Mouse (Mus musculus) forebrain, embryonic 15.5 days (tissue): ENCODE data around the gene Crygs. TPM values are rescaled to one million over a fixed set of nuclear protein-coding genes. Genes with fewer than 3 reads are reported as not detected.
"Not testable (repeated sequence)": the region's sequence is repeated elsewhere in the genome, so short reads cannot be mapped to it uniquely, and the experiment has no call there.

ENCODE experiments used
- ATAC-seq: fragments of 200-750 bp; cut with Nextera tagmentation; replicated peaks from 2 replicates; pipeline ENCODE4 v1.8.0; 2017; ENCODE audit warnings: mild to moderate bottlenecking, moderate TSS enrichment, moderate library complexity
- H3K27ac ChIP-seq: fragments of 300-500 bp; sonication (generic); replicated peaks from 2 replicates; pipeline ENCODE4 v1.5.1; 2015; ENCODE audit warnings: mild to moderate bottlenecking, inconsistent platforms
- H3K27me3 ChIP-seq: fragments of 300-500 bp; sonication (generic); 2 replicates; pipeline ENCODE4 v1.6.1; 2015; ENCODE audit warnings: inconsistent platforms
- H3K36me3 ChIP-seq: fragments of 300-500 bp; sonication (generic); 2 replicates; pipeline ENCODE4 v1.6.1; 2015; ENCODE audit warnings: mild to moderate bottlenecking, inconsistent platforms
- H3K4me1 ChIP-seq: fragments of 300-500 bp; sonication (generic); 2 replicates; pipeline ENCODE4 v1.6.1; 2015; ENCODE audit warnings: inconsistent platforms
- H3K4me2 ChIP-seq: fragments of 300-500 bp; sonication (generic); replicated peaks from 2 replicates; pipeline ENCODE4 v1.6.1; 2015; ENCODE audit warnings: mild to moderate bottlenecking, inconsistent platforms
- H3K4me3 ChIP-seq: fragments of 300-500 bp; sonication (generic); 2 replicates; pipeline ENCODE4 v1.5.1; 2015; ENCODE audit warnings: mild to moderate bottlenecking, inconsistent platforms
- H3K9ac ChIP-seq: fragments of 300-500 bp; sonication (generic); replicated peaks from 2 replicates; pipeline ENCODE4 v1.6.1; 2015; ENCODE audit warnings: mild to moderate bottlenecking, inconsistent platforms
- H3K9me3 ChIP-seq: fragments of 300-500 bp; sonication (generic); 2 replicates; pipeline ENCODE4 v1.6.1; 2016; ENCODE audit warnings: inconsistent platforms
- WGBS: fragments of 180-500 bp; shearing (Covaris S2); methylation state at CpG from one replicate; pipeline ENCODE4 v1.1.7; 2015; ENCODE audit warnings: mixed read lengths; 5-methylcytosine and 5-hydroxymethylcytosine counted together
- polyA plus RNA-seq: library from polyadenylated mRNA; unstranded; fragments of >200 nt; fragmentation: Nextera tagmentation; extraction: Ambion mirVana; gene quantifications from 2 replicates; pipeline ENCODE4 v1.2.1, GENCODE M21; 2015

The Crygs gene
- polyA plus RNA-seq, 1 experiment from 2014 or later: not detected

DNA sequence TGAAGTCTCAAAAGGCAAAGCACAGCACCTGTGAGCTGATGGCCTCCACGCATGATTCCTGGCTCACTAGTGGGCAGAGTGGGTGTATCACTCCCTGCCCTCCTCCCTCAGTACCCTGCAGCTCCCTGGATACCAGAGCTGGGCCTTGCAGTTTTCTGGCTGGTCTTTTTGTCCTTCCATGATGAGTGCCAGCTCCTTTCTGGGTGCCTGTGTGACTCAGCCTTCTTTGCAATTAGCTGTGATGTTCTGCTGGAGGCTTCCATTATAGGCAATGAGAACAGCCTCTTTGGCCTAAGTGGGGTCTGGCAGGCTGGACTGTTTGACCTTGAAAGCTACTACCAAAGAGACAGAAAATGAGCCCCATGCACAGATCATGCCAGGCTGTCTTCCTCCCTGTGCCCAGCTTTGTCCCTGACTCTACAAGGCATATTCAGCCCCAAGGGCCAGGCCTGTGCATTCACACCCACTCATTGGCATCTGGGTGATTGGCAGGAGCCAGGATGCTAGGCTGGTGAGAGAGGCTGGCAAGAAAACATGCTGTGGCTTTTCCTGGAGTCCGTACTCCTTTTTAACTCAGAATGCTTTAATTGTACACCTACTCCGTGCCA is 32.0 kb downstream of the Crygs start:
- Histone ChIP-seq H3K9me3 (no peaks in the 10 kb centered on the region), H3K4me1 (no peaks in the 10 kb centered on the region), H3K36me3 (no peaks in the 10 kb centered on the region), H3K9ac (no peak overlapping the region), H3K4me3 (no peak overlapping the region), H3K4me2 (no peak overlapping the region), H3K27me3 (no peaks in the 10 kb centered on the region), H3K27ac (no peak overlapping the region)
- 0 out of 2 replicates have a peak, but pooled peaks have one; percentile 16 for ATAC-seq
- WGBS: 79% methylated on average over 3 of the region's 3 CpGs

DNA sequence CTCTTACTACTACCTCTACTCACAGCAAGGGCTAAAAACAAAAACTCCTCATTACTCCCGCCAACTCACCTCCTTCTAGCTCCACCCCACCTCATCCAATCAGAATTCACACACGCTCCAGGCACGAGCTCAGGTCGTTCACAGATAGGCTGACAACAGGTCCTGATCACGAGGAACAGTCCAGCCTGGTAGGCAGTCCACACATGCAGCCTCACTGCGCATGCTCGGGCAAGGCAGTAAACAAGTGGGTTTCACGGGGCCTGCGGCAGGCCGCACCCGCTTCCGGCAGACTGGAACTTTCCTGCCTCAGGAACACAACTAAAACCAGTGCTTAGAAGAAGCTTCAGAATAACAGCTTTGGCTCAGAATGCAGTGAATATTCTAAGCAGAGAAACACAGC is 33.1 kb downstream of the Crygs start:
- H3K27ac ChIP-seq, H3K36me3 ChIP-seq, ATAC-seq, H3K9me3 ChIP-seq, H3K4me1 ChIP-seq, H3K4me2 ChIP-seq, H3K4me3 ChIP-seq, H3K27me3 ChIP-seq, H3K9ac ChIP-seq: not testable (repeated sequence)
- WGBS: 93% methylated on average over 12 of the region's 12 CpGs

DNA sequence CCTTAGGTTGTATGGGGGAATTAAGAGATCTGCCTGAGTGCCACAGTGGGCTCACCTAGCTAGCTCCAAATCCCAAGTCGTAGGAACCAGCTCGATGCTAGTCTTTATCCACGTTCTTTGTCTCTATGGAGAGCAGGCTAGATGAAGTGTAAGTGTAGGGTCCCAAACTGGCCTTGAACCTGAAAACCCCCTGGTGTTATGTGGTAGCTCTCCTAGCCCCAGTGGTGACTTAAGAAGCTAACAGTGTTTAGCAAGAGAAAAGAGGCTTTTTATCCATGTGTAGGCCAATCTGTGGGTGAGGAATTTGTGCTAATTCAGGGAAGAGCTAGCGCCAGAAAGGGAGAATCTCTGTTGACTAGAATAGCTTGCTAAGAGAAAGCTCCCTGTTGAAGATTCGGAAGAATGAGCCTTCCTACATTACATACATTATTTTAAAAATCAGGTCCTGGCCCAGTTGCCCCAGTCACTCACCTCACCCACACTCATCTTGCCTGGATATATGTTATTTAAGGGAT is 35.8 kb downstream of the Crygs start:
- Histone ChIP-seq H3K9ac (no peak overlapping the region), H3K9me3 (no peaks in the 10 kb centered on the region), H3K4me2 (no peak overlapping the region), H3K27me3 (no peaks in the 10 kb centered on the region), H3K36me3 (no peaks in the 10 kb centered on the region), H3K4me3 (no peak overlapping the region), H3K4me1 (no peaks in the 10 kb centered on the region), H3K27ac (no peak overlapping the region)
- no peak for ATAC-seq
- 68% methylated on average over 5 of the region's 5 CpGs for WGBS

DNA sequence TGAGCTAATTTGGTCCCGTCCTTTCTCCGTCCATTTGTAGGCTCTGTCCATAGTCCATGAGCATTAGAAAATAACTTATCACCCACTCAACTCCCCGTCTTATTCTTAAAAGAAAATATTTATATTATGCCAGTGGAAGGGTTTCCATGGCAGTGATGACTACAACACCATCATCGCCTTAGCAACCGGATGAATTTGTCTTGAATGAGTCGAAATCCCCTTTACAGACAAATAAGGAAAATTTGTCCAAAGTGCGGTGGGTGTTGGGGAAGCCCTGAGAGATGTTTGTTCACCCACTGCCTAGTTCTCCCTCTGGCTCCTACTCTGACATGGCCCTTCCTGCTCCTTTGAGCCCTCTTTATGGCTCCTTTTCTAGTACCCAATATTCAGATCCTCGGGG is 42.7 kb downstream of the Crygs start:
- Histone ChIP-seq H3K9ac (no peak overlapping the region), H3K27me3 (no peaks in the 10 kb centered on the region), H3K4me2 (no peak overlapping the region), H3K36me3 (no peaks in the 10 kb centered on the region), H3K4me3 (no peak overlapping the region), H3K27ac (no peak overlapping the region), H3K4me1 (no peaks in the 10 kb centered on the region), H3K9me3 (no peaks in the 10 kb centered on the region)
- WGBS: 79% methylated on average over 8 of the region's 8 CpGs
- ATAC-seq: no peak

DNA sequence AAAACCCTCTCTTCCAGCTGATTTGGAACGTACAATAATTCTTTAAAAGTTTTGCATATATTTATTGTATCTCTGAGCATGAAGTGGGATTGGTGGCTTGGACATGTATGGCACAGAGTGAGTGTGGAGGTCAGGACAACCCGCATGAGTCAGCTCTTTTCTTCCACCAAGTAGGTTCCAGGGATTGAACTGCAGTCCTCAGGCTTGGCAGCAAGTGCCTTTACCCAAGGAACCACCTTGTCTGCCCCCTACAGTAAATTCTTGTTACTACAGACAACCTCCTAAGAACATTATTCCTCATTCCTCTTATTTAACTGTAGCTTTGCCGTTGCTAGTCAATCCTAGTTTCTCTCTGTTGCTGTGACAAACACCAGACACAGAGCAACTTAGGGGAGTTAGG is 44.0 kb downstream of the Crygs start:
- 88% methylated on average over 3 of the region's 3 CpGs for WGBS
- Histone ChIP-seq H3K27ac (no peak overlapping the region), H3K9me3 (no peaks in the 10 kb centered on the region), H3K9ac (no peak overlapping the region), H3K36me3 (no peaks in the 10 kb centered on the region), H3K4me3 (no peak overlapping the region), H3K4me2 (no peak overlapping the region), H3K27me3 (no peaks in the 10 kb centered on the region), H3K4me1 (no peaks in the 10 kb centered on the region)
- ATAC-seq: no peak

DNA sequence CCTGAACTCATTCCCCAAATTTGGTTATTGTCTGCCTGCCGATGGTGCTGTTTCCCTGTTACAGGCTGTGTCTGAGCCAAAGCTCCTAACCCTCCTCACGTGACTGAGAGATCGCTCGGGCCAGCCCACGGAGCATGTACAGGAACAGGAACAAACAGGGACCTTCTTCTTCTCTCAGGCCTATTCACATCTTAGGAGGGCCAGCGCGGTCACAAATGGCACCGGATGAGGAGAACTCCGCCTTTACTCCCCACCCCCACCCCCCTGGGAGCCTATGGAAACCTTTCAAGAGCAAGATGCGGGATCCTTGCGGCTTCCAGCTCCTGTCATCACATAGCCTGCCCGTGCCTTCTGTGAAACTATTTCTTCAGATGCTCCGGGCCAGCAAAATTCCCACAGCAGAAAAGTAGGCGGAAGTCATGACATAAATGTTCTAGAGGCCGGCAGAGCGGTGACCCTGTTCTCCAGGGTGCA is 44.6 kb downstream of the Crygs start:
- Histone ChIP-seq H3K36me3 (no peaks in the 10 kb centered on the region), H3K9me3 (no peaks in the 10 kb centered on the region), H3K4me1 (no peaks in the 10 kb centered on the region), H3K4me2 (no peak overlapping the region), H3K4me3 (no peak overlapping the region), H3K9ac (no peak overlapping the region), H3K27me3 (no peaks in the 10 kb centered on the region), H3K27ac (no peak overlapping the region)
- ATAC-seq: no peak
- WGBS: 81% methylated on average over 16 of the region's 16 CpGs

DNA sequence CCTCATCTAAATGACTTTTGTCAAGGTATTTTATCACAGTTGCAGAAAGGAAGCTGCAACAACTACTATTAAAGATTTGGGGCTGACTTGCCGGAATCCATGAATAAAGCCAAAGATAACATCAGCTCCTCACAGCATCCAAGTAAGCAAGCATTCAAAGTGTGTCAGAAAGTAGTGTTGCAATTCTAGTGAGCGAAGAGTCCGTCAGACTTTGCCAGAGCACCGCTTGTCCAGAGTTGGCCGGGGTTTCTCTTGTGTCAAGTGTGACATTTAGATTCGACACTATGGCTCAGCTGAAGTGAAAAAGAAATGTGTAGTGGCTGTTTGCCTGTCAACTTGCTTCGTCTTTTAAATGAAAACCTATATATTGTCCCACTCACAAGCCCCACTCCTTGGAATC is 45.8 kb downstream of the Crygs start:
- 88% methylated on average over 7 of the region's 7 CpGs for WGBS
- Histone ChIP-seq H3K27ac (no peak overlapping the region), H3K9me3 (no peaks in the 10 kb centered on the region), H3K4me3 (no peak overlapping the region), H3K27me3 (no peaks in the 10 kb centered on the region), H3K4me2 (no peak overlapping the region), H3K4me1 (no peaks in the 10 kb centered on the region), H3K9ac (no peak overlapping the region), H3K36me3 (no peaks in the 10 kb centered on the region)
- ATAC-seq: no peak

Other genes with a start within 250 kb of the Crygs start
- 5.8 TPM in 2 replicates for gene Dgkg, start 154.4 kb downstream of the Crygs start, polyA plus RNA-seq
- gene Tbccd1, start 46.1 kb upstream of the Crygs start, polyA plus RNA-seq: 22.5 and 23.1 TPM in 2 replicates
- gene Dnajb11, start 46.3 kb upstream of the Crygs start, polyA plus RNA-seq: 84.9 and 85.2 TPM in 2 replicates
- 1.2 TPM in 1 of 2 replicates, not detected in the other for gene Ahsg, start 79.7 kb upstream of the Crygs start, polyA plus RNA-seq
- not detected in 2 replicates for gene Fetub, start 106.8 kb upstream of the Crygs start, polyA plus RNA-seq
- gene Hrg, start 139.5 kb upstream of the Crygs start, polyA plus RNA-seq: not detected in 2 replicates
- gene Kng2, start 217.9 kb upstream of the Crygs start, polyA plus RNA-seq: not detected in 2 replicates
- gene Kng1, start 246.3 kb upstream of the Crygs start, polyA plus RNA-seq: 0.80 TPM in 1 of 2 replicates, not detected in the other